Mouse (Mus musculus): ENCODE data around the gene Nr3c2. TPM values are rescaled to one million over a fixed set of nuclear protein-coding genes. Genes with fewer than 3 reads are reported as not detected.

The Nr3c2 gene
- polyA plus RNA-seq, 1 experiment: 0.88 TPM

DNA sequence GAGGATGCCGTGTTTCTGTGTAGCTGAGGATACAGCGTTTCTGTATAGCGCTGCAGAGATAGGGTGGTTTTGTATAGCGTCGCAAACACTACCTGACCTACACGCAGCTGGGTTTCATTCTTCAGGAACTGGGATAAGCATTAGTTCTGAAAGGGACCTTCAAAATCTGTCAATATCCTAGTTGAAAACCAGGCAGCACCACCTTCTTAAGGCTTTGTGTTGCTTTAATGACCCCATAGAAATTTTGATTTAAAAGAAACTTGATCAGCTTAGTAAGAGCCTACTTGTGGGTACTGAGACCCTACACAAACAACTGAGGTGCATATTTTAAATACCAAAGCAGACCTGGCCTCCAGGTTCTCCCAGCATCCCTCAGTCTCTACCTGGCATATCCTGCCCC lies 372.9 kb downstream of the Nr3c2 start:
- no peak overlapping the region for H3K27ac ChIP-seq (ENCODE audit: insufficient read depth, low read length)
- no peaks in the 10 kb centered on the region; the same call in 1 of the 2 replicates for H3K4me1 ChIP-seq (ENCODE audit: control insufficient read depth, insufficient read depth, insufficient read length)
- H3K27me3 ChIP-seq (ENCODE audit: control insufficient read depth, insufficient read depth, low read length): no peaks in the 10 kb centered on the region
- DNase-seq (ENCODE audit: low read depth in 1 of 2, low spot score in 2 of 2): no peak
- TF ChIP-seq CTCF (IDR thresholded peaks at IDR 0.05; ENCODE audit: extremely low read depth, insufficient read depth, insufficient read length, insufficient replicate concordance): no peak
- no peak for TF ChIP-seq POLR2A (IDR thresholded peaks at IDR 0.05; ENCODE audit: low read depth, low read length)
- no peak overlapping the region for H3K4me3 ChIP-seq (ENCODE audit: extremely low read depth, insufficient read depth, insufficient read length)
- no peaks in the 10 kb centered on the region for H3K36me3 ChIP-seq (ENCODE audit: control insufficient read depth, insufficient read depth, low read length)
- 93% methylated on average over 6 of the region's 6 CpGs for WGBS

DNA sequence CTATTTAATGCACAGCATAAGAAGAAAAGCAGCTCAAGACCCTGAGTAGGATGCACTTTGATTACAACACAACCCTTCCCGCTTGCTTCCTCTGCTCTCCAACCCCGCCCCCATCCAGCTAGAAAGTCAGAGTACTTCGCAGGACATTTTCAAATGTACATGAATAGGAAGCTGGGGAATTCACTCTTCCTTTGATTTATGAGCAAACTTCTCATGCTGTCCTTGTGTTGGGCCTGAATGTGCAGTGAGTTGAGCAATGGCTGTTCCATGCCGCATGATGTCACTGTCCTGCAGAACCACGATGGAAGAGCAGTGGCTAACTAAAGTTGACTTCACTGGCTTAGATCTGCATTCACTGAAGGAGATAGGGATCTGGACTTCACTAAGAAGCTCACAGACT lies 376.3 kb downstream of the Nr3c2 start:
- TF ChIP-seq POLR2A (IDR thresholded peaks at IDR 0.05; ENCODE audit: low read depth, low read length) (no peak), CTCF (IDR thresholded peaks at IDR 0.05; ENCODE audit: extremely low read depth, insufficient read depth, insufficient read length, insufficient replicate concordance) (no peak)
- no peaks in the 10 kb centered on the region for H3K27me3 ChIP-seq (ENCODE audit: control insufficient read depth, insufficient read depth, low read length)
- 91% methylated on average over 5 of the region's 5 CpGs for WGBS

DNA sequence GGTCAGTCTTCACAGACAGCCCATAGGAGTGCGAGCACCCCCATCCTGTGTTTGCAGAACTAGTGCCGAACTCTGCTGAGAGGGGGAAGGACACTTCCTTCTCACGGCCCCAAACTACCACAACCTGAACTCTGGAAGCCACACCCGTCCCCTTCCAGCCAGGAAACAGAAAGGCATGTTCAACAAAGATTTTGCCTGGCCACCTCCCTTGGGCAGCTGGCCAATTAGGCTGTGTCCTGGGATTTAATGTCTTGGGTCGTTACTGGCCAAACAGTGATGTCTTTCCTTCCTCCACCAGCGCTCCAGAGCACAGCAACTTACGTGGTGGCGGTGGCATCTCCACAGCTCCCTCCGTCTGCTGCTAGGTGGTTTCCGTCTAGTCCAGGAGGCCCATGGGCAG lies 377.6 kb downstream of the Nr3c2 start:
- TF ChIP-seq POLR2A (IDR thresholded peaks at IDR 0.05; ENCODE audit: low read depth, low read length): no peak
- no peak for TF ChIP-seq CTCF (IDR thresholded peaks at IDR 0.05; ENCODE audit: extremely low read depth, insufficient read depth, insufficient read length, insufficient replicate concordance)

More for the DNA sequence above, 376.3 kb downstream of the Nr3c2 start:
- no peak overlapping the region for H3K4me3 ChIP-seq (ENCODE audit: extremely low read depth, insufficient read depth, insufficient read length)
- DNase-seq (ENCODE audit: low read depth in 1 of 2, low spot score in 2 of 2): no peak
- no peaks in the 10 kb centered on the region for H3K36me3 ChIP-seq (ENCODE audit: control insufficient read depth, insufficient read depth, low read length)
- no peak overlapping the region for H3K27ac ChIP-seq (ENCODE audit: insufficient read depth, low read length)
- no peaks in the 10 kb centered on the region; the same call in 1 of the 2 replicates for H3K4me1 ChIP-seq (ENCODE audit: control insufficient read depth, insufficient read depth, insufficient read length)

DNA sequence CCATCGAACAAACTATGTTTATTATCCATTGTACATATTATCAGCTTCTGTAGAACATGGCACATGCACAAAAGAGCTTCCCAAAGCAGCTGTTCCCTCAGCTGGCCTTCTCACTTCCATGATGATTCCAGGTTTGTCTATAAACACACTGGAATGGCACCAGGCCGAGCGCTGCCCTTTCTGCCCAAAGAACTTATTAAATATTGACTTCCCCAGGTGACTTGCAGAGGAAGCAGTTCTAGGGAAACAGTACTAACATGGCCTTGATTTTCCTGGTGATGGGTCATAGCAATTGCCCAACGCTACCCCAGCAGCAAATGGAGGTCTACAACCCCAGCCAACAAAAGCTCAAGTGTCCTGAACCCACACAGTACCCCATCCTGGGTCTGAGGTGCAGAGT lies 379.0 kb downstream of the Nr3c2 start:
- no peak for DNase-seq (ENCODE audit: low read depth in 1 of 2, low spot score in 2 of 2)
- no peak overlapping the region for H3K4me3 ChIP-seq (ENCODE audit: extremely low read depth, insufficient read depth, insufficient read length)
- 94% methylated on average over 4 of the region's 4 CpGs for whole genome bisulfite sequencing
- H3K4me1 ChIP-seq (ENCODE audit: control insufficient read depth, insufficient read depth, insufficient read length): peaks cover 3% of the 10 kb centered on the region
- TF ChIP-seq CTCF (IDR thresholded peaks at IDR 0.05; ENCODE audit: extremely low read depth, insufficient read depth, insufficient read length, insufficient replicate concordance) (no peak), POLR2A (IDR thresholded peaks at IDR 0.05; ENCODE audit: low read depth, low read length) (no peak)
- no peaks in the 10 kb centered on the region for H3K27me3 ChIP-seq (ENCODE audit: control insufficient read depth, insufficient read depth, low read length)
- no peaks in the 10 kb centered on the region for H3K36me3 ChIP-seq (ENCODE audit: control insufficient read depth, insufficient read depth, low read length)
- H3K27ac ChIP-seq (ENCODE audit: insufficient read depth, low read length): no peak overlapping the region

More for the DNA sequence above, 377.6 kb downstream of the Nr3c2 start:
- H3K27me3 ChIP-seq (ENCODE audit: control insufficient read depth, insufficient read depth, low read length): no peaks in the 10 kb centered on the region
- 44% methylated on average over 10 of the region's 10 CpGs for WGBS
- H3K27ac ChIP-seq (ENCODE audit: insufficient read depth, low read length): no peak overlapping the region
- H3K4me1 ChIP-seq (ENCODE audit: control insufficient read depth, insufficient read depth, insufficient read length): no peaks in the 10 kb centered on the region; the same call in 1 of the 2 replicates
- no peak overlapping the region for H3K4me3 ChIP-seq (ENCODE audit: extremely low read depth, insufficient read depth, insufficient read length)
- no peaks in the 10 kb centered on the region for H3K36me3 ChIP-seq (ENCODE audit: control insufficient read depth, insufficient read depth, low read length)
- DNase-seq (ENCODE audit: low read depth in 1 of 2, low spot score in 2 of 2): no peak

DNA sequence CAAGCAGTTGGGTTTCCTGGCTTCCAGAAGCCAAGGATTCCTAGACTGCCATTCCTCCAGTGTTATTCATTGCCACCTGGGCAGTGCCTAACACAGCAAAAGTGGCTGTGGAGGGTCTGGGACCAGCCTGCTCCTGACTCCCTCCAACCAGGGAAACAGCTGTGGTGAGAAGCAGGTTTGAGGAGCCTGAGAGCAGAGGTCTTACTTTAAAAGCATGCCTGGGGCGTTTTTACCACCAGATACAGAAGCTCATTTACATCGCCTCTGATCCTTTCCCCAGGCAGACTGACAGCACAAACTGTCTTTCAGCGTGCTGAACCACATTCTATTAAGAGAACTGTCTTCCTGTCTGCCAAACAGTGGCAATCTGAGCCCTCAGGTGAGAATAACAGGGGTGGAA lies 380.7 kb downstream of the Nr3c2 start:
- Histone ChIP-seq H3K27ac (ENCODE audit: insufficient read depth, low read length) (no peak overlapping the region), H3K36me3 (ENCODE audit: control insufficient read depth, insufficient read depth, low read length) (no peaks in the 10 kb centered on the region), H3K4me1 (ENCODE audit: control insufficient read depth, insufficient read depth, insufficient read length) (peaks cover 3% of the 10 kb centered on the region), H3K4me3 (ENCODE audit: extremely low read depth, insufficient read depth, insufficient read length) (no peak overlapping the region), H3K27me3 (ENCODE audit: control insufficient read depth, insufficient read depth, low read length) (no peaks in the 10 kb centered on the region)
- no peak for DNase-seq (ENCODE audit: low read depth in 1 of 2, low spot score in 2 of 2)
- 63% methylated on average over 3 of the region's 3 CpGs for WGBS
- TF ChIP-seq POLR2A (IDR thresholded peaks at IDR 0.05; ENCODE audit: low read depth, low read length) (no peak), CTCF (IDR thresholded peaks at IDR 0.05; ENCODE audit: extremely low read depth, insufficient read depth, insufficient read length, insufficient replicate concordance) (no peak)

DNA sequence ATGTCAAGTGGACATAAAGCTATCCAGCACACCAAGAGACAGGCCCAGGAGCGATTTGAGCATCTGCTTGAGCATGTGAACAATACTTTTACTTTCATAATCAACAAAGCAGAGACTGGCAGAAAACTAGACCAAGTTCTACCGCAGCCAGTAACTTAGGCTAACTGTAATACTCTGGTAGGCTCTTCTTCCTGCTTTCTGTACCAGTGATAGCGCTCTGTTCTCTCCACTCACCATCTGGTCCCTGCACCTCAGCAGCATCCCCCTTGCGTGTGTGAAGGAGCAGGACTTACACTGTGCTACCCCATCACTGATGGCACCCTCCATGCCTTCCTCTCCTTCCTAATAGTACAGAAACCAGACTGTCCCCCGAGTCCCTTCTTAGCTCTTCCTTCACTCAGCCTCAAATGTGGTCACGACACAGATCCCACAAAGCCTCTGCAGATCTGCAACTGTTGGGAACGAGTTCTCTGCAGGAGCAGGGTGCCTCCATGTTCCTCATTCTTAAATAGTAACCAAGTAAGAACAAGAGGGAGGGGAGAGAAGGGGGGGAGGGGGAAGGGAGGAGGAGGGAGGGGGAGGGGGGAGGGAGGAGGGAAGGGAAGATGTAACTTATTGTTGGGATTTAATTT lies 383.5 kb downstream of the Nr3c2 start:
- TF ChIP-seq CTCF (IDR thresholded peaks at IDR 0.05; ENCODE audit: extremely low read depth, insufficient read depth, insufficient read length, insufficient replicate concordance): no peak
- no peak for TF ChIP-seq POLR2A (IDR thresholded peaks at IDR 0.05; ENCODE audit: low read depth, low read length)
- Histone ChIP-seq H3K36me3 (ENCODE audit: control insufficient read depth, insufficient read depth, low read length) (no peaks in the 10 kb centered on the region), H3K4me1 (ENCODE audit: control insufficient read depth, insufficient read depth, insufficient read length) (peaks cover 3% of the 10 kb centered on the region; the same call in 1 of the 2 replicates), H3K4me3 (ENCODE audit: extremely low read depth, insufficient read depth, insufficient read length) (no peak overlapping the region), H3K27ac (ENCODE audit: insufficient read depth, low read length) (no peak overlapping the region), H3K27me3 (ENCODE audit: control insufficient read depth, insufficient read depth, low read length) (no peaks in the 10 kb centered on the region)
- WGBS: 40% methylated on average over 7 of the region's 7 CpGs
- no peak for DNase-seq (ENCODE audit: low read depth in 1 of 2, low spot score in 2 of 2)

DNA sequence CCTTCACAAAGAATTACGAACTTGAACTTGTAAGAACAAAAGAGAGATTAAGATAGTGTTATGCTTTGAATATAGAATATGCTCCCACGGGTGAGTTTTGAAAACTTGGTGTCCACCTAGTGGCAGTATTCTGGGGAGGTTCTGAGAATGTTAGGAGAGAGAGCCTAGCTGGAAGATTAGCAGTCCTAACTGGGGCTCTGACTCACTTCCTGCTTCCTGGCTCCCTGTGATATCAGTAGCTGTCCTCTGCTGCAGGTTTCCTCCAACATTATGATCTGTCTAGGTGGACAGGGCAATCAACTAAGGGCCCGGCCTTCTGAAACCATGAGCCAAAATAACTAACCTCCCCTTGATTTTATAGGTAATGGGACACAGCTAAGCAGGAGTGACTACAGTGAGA lies 385.2 kb downstream of the Nr3c2 start:
- no peaks in the 10 kb centered on the region for H3K36me3 ChIP-seq (ENCODE audit: control insufficient read depth, insufficient read depth, low read length)
- TF ChIP-seq POLR2A (IDR thresholded peaks at IDR 0.05; ENCODE audit: low read depth, low read length) (no peak), CTCF (IDR thresholded peaks at IDR 0.05; ENCODE audit: extremely low read depth, insufficient read depth, insufficient read length, insufficient replicate concordance) (no peak)
- WGBS: 80% methylated on average over 3 of the region's 3 CpGs
- H3K27ac ChIP-seq (ENCODE audit: insufficient read depth, low read length): no peak overlapping the region
- no peaks in the 10 kb centered on the region for H3K27me3 ChIP-seq (ENCODE audit: control insufficient read depth, insufficient read depth, low read length)
- no peak overlapping the region for H3K4me3 ChIP-seq (ENCODE audit: extremely low read depth, insufficient read depth, insufficient read length)
- peaks cover 3% of the 10 kb centered on the region; the same call in 1 of the 2 replicates for H3K4me1 ChIP-seq (ENCODE audit: control insufficient read depth, insufficient read depth, insufficient read length)
- DNase-seq (ENCODE audit: low read depth in 1 of 2, low spot score in 2 of 2): no peak

All from spleen, adult 2 months (tissue).